Mouse (Mus musculus): ENCODE data around the gene Pfas.
"Not testable (repeated sequence)": the region's sequence is repeated elsewhere in the genome, so short reads cannot be mapped to it uniquely, and the experiment has no call there.

Gene Pfas

DNA sequence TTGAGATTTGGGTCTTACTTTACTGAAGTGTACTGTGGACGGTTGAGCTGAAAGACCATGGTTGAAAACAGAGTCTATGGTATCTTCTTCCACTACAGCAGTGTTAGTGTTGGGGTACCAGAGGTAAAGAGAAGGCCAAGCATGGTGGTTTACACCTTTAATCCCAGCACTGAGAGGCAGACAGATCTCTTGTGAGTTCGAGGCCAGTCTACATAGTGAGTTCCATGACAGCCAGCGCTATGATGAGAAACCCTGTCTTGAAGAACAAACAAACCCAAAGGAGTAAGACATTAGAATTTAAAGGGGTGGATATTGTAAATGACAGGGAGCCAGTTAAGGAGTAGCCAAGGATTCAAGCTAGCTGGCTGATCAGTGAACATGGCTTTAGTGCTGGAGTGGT, 8.5 kb upstream of the Pfas start:
- in situ Hi-C loops (cut with MboI, MseI): no loop called here

GRCm38 (mm10) chr11:69015644-69016441, 7.6 kb upstream of the Pfas start, which contains the start of gene Ctc1:
Ctc1 (plus strand) TSS chr11:69015911.
- in situ Hi-C loops (cut with MboI, MseI): no loop called here

GRCm38 (mm10) chr11:69012071-69012601, 3.9 kb upstream of the Pfas start:
- in situ Hi-C loops (cut with MboI, MseI): no loop called here

DNA sequence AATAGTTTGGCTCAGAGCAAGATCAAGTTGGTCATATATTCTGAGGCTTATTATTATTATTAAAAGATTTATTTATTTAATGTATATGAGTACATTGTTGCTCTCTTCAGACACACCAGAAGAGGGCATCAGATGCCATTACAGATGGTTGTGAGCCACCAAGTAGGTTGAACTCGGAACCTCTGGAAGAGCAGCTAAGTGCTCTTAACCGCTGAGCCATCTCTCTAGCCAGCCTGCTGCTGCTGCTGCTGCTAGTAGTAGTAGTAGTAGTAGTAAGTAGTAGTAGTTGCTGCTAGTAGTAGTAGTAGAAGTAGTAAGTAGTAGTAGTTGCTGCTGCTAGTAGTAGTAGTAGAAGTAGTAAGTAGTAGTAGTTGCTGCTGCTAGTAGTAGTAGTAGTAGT, 3.2 kb upstream of the Pfas start:
- in situ Hi-C loops (cut with MboI, MseI): not testable (repeated sequence)

- in situ Hi-C loops (cut with MboI, MseI): no loop called here
These were observed 2.4 kb upstream of the Pfas start for GRCm38 (mm10) chr11:69010400-69011323.

DNA sequence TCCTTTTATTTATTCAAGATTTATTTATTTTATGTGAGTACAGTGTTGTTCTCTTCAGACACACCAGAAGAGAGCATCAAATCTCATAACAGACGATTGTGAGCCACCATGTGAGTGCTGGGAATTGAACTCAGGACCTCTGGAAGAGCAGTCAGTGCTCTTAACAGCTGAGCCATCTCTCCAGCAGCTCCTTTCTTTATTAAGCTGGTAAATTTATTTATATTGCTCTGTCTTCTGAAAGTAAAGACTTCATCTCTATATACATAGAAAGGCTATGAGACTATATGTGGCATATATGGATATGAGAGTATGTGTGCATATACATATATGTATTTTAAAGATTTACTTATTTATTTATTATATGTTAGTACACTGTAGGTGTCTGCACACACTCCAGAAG, 1.2 kb upstream of the Pfas start:
- in situ Hi-C loops (cut with MboI, MseI): no loop called here

- in situ Hi-C loops (cut with MboI, MseI): not testable (repeated sequence)
These were observed 1.7 kb downstream of the Pfas start for GRCm38 (mm10) chr11:69006575-69006974.

DNA sequence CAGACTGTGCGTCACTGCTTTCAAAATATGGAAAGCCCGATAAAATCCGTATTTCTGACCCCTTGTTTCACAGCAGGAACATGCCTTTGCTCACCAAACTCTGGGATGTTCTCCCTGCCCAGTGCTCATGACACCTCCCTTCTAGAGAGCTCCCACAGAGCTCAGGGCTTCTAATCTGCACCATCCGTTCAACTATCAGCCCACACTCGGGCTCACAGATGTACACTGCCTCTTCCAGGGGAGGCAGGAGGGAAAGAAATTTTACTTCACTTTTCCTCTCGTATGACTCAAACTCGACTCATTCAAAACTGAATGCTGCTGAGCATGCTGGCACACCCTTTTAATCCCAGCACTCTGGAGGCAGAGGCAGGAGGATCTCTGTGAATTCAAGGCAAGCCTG, 3.1 kb downstream of the Pfas start:
- in situ Hi-C loops (cut with MboI, MseI): no loop called here

DNA sequence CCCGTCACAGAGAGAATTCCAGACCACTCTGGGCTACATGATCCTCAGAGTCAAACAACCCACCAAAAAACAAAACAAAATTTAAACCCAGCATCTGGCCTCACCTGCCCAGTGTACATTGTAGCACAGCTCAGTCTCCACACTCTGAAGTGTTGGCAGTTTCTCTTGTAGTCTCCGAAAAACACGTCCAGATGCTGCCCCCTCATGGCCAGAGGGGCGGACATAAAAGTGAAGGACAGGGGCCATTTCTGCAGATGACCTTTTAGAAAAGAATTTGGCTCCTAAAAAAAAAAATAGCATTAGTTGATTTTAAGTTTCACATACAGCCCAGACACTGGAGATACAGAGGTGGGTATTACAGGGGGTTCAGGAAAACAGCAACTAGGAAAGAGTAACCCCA, 4.7 kb downstream of the Pfas start:
- in situ Hi-C loops (cut with MboI, MseI): no loop called here

GRCm38 (mm10) chr11:69002782-69003181, 5.5 kb downstream of the Pfas start:
- in situ Hi-C loops (cut with MboI, MseI): not testable (repeated sequence)

GRCm38 (mm10) chr11:68997080-68997479, 11.2 kb downstream of the Pfas start:
- in situ Hi-C loops (cut with MboI, MseI): no loop called here

GRCm38 (mm10) chr11:68994377-68994776, 13.9 kb downstream of the Pfas start:
- in situ Hi-C loops (cut with MboI, MseI): no loop called here

DNA sequence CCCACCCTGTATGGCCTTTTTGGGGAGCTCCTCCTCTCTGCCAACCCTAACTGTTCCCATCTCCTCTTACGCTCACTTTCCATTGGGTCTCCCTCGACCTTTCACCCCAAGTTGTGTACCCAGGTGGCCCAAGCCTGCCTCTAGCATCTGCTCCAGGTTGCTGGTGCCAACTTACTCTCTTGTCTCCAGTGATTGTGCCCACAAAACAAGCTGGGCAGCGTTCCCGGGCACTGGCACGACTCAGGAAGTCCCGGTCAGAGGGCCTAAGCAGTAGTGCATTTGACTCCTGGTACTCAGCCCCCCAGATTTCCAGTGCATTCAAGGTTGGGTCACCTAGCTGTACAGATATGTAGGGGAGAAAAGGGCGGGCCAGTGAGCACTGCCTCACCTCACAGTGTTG, 15.1 kb downstream of the Pfas start:
- in situ Hi-C loops (cut with MboI, MseI): no loop called here

- in situ Hi-C loops (cut with MboI, MseI): no loop called here
These were observed 19.9 kb downstream of the Pfas start for GRCm38 (mm10) chr11:68988341-68988740.

GRCm38 (mm10) chr11:68987365-68987882, 20.8 kb downstream of the Pfas start:
- in situ Hi-C loops (cut with MboI, MseI): no loop called here

DNA sequence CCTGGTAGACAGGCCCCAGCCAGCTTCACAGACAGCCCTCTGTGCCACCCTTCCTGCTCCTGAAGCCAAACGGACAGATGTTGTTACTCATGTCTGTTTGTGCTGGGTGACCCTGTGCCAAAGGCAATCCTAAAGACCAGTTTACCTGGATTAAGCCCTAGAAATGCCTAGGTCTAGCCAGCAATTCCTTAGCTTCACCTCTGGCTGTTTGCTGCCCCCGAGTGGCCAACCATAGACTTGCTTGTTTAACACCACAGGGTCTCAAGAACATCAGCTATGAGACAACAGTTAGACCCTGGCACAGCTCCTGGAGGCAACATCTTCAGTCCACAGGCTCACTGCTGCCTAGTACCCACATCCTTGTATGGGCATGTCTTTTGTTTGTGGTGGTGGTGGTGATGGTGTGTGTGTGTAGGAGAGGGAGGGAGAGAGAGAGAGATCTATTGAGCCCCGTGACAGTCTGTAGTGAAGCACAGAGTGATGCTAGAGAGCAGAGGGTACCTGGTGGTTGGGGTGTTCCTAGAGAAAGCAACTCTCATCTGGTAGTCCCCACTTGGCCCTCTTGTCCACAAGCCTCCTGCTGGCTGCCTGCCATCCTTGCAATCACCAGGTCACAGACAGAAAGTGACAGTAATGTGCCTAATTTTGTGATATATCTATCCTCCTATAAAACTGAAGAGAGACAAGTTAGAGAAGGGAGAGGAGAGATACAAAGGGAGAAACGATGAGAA, 25.5 kb downstream of the Pfas start:
- in situ Hi-C loops (cut with MboI, MseI): no loop called here

GRCm38 (mm10) chr11:68980919-68981318, 27.3 kb downstream of the Pfas start:
- in situ Hi-C loops (cut with MboI, MseI): no loop called here

GRCm38 (mm10) chr11:68979320-68979733, 28.9 kb downstream of the Pfas start:
- in situ Hi-C loops (cut with MboI, MseI): loop anchor here in 1 of 2 experiments (10.0 kb wide), 1 partner anchor 1835 kb away; the partner anchor contains the start of gene Scimp

DNA sequence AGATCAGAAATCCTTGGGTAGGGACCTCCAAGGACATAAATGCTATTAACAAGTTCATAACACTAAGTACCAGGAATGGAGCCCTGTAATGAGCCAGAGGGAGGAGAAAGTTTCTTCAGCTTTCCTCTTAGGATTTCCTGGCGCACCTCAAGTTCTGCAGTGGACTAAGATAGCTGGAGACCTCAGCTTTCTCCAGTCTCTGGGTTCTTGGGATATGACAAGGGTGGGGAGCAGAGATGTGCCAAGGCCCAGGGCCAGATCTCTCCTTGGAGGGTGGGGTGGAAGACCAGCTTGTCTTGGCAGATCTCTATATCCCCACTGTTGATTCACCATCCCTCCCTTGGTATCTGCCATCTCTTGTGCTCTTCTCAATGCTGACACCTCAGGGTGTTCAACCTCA, 32.7 kb downstream of the Pfas start:
- in situ Hi-C loops (cut with MboI, MseI): loop anchor here in 1 of 2 experiments (10.0 kb wide), 1 partner anchor 1839 kb away; the partner anchor contains the start of gene Scimp

DNA sequence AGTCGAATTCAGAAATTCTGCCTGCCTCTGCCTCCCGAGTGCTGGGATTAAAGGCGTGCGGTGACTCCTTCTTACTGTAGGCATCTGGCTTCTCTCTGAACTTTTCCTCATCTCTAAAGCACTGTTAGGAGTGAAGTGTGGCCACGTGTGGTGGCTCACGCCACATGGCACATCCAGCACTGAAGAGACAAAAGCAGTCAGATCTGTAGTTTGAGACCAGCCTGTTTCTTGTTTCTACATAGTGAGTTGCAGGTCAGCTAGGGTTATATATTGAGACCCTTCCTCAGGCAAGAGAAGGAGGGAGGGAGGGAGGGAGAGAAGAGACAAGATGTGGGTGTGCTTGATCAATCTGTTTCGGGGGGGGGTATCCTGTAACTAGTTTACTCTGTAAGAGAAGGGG, 33.2 kb downstream of the Pfas start, which contains the start of gene Rangrf:
Gene Rangrf, minus strand, starts transcription at position 101 of the 400 bp plus-strand sequence.
- in situ Hi-C loops (cut with MboI, MseI): loop anchor here in 1 of 2 experiments (10.0 kb wide), 1 partner anchor 1840 kb away; the partner anchor contains the start of gene Scimp

GRCm38 (mm10) chr11:68974059-68974450, 34.2 kb downstream of the Pfas start:
- in situ Hi-C loops (cut with MboI, MseI): loop anchor here (5.0 to 10.0 kb wide), 2 partner anchors 67 to 1841 kb away; partner anchors contain the start of gene Scimp (in 1 of the 2)
